Mouse (Mus musculus) cerebellum, adult (tissue): ENCODE data around the gene Rest.

Experiments used
- ATAC-seq: cut with Nextera tagmentation; 2 replicates; pipeline ENCODE4 v1.9.2; 2017; ENCODE audit warnings: mild to moderate bottlenecking, moderate library complexity, mixed read lengths; ENCODE audit not compliant: insufficient number of reproducible peaks, low FRiP score, low TSS enrichment

Gene Rest

DNA sequence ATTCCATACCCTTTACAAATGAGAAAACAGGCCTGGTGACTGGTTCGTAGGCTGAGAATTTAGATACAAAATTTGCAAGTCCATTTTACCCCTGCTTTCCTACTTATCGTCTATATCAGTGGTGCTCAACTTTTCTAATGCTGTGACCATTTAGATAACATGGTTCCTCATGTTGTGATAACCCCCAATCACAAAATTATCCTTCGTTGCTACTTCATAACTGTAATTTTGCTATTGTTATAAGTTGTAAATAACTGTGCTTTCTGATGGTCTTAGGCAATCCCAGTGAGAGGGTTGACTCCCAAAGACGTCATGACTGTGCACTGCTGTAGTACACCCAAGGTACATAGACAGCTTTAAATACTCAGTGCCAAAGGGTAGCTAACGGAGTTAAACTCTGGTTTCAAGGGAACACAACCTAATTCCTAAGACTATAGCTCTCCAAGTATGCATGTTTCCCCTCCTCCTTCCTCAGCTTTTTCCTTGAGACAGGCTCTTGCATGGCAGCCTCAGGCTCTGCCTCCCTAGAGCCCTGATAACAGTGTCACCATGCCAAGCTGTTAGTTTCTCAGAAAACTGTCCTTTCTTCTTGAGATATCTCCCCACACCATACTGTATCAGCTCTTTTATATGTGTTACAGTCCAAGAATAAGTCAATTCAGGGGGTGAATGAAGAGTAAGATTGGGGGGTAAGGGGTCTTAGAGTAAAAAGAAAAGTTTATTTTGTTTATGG, 42.7 kb downstream of the Rest start:
- ATAC-seq: no peak

- peak; percentile 17; the same call in 1 of the 2 replicates for ATAC-seq
These were observed 44.0 kb downstream of the Rest start for GRCm38 (mm10) chr5:77309051-77309906.

DNA sequence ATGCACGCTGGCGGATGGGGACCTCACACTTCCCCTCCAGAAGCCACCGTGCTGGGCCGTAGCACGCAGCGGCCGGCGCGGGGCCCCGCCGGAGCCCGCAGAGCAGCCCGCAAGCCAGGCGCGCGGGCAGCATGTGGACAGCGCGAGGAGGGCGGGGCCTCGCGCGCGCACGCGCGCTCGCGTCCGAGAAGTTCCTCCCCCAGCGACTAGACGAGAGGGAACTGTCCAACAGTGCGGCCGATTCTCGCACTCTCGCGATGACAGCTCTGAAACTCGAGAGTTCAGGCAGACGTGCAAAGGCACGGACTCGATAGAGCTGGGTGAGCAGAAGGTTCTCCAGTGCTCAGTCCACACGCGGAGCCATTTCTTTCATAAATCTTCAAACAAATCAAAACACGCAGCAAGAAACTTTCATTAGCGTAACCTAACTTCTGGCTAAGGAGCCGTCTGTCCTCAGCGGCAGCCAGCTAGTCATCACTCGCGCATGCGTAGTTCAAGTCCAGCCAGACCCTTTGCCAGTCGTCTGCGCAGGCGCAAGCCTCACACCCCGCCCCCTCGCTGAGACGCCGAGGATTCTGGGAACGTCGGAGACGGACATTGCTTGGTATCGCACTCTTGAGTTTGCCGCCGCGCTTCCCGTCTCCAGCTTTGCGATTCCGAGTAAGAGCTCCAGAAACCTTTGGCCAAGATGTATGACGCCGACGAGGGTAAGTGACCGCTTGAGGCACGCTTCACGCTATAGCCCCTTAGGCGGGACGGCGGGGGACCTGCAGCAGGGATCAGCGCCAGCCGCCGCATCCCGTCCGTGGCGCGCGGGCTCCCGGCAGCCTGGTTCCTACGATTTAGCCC, 44.9 kb downstream of the Rest start, which contains the start of the genes Noa1 and Polr2b:
Gene Noa1 (minus strand): TSS at position 161 of the 849 bp plus-strand sequence.
Gene Polr2b (plus strand): TSS at position 224 of the 849 bp plus-strand sequence.
- peak; percentile 93 for ATAC-seq

- ATAC-seq: no peak
These were observed 48.9 kb downstream of the Rest start for GRCm38 (mm10) chr5:77314206-77314605.

GRCm38 (mm10) chr5:77314986-77315385, 49.7 kb downstream of the Rest start:
- ATAC-seq: no peak

- ATAC-seq: no peak
These were observed 59.6 kb downstream of the Rest start for GRCm38 (mm10) chr5:77324936-77325335.

- ATAC-seq: no peak
These were observed 64.9 kb downstream of the Rest start for GRCm38 (mm10) chr5:77330154-77330553.
